Mouse (Mus musculus): ENCODE results near the gene Ascl4.

The Ascl4 gene

GRCm38 (mm10) chr10:85927676-85928445, at the start of gene Ascl4:
Gene Ascl4, plus strand, starts transcription at chr10:85927681.
- DNase-seq = no peak

- DNase-seq = no peak
Observed at GRCm38 (mm10) chr10:85879886-85880486, 47.5 kb upstream of the Ascl4 start.

- DNase-seq = peak; percentile 98
Observed at GRCm38 (mm10) chr10:85916498-85917309, 10.8 kb upstream of the Ascl4 start, which contains the start of gene Prdm4. Gene Prdm4, minus strand, starts transcription at chr10:85917142.

- DNase-seq = peak; percentile 55
Observed at GRCm38 (mm10) chr10:85928499-85929207, 1.2 kb downstream of the Ascl4 start.

GRCm38 (mm10) chr10:85929208-85929591, 1.7 kb downstream of the Ascl4 start:
- no peak for DNase-seq

GRCm38 (mm10) chr10:85929962-85930361, 2.5 kb downstream of the Ascl4 start:
- no peak for DNase-seq

GRCm38 (mm10) chr10:85936280-85936965, 8.9 kb downstream of the Ascl4 start:
- no peak for DNase-seq

- DNase-seq = no peak
Observed at GRCm38 (mm10) chr10:85948483-85949196, 21.2 kb downstream of the Ascl4 start.

GRCm38 (mm10) chr10:85951765-85952443, 24.4 kb downstream of the Ascl4 start:
- DNase-seq = no peak

- DNase-seq = no peak
Observed at GRCm38 (mm10) chr10:85953401-85953800, 25.9 kb downstream of the Ascl4 start.

GRCm38 (mm10) chr10:85954429-85954828, 26.9 kb downstream of the Ascl4 start:
- no peak for DNase-seq

GRCm38 (mm10) chr10:85956871-85957419, 29.5 kb downstream of the Ascl4 start:
- DNase-seq = no peak

GRCm38 (mm10) chr10:85957464-85957950, 30.0 kb downstream of the Ascl4 start, which contains the start of gene Rtcb:
Gene Rtcb, minus strand, starts transcription at chr10:85957823.
- DNase-seq = peak; percentile 94

- no peak for DNase-seq
Observed at GRCm38 (mm10) chr10:85962897-85963296, 35.4 kb downstream of the Ascl4 start.

- no peak for DNase-seq
Observed at GRCm38 (mm10) chr10:85964316-85964715, 36.8 kb downstream of the Ascl4 start.

GRCm38 (mm10) chr10:85966476-85966875, 39.0 kb downstream of the Ascl4 start:
- DNase-seq = no peak

- DNase-seq = no peak
Observed at GRCm38 (mm10) chr10:85967411-85968156, 40.1 kb downstream of the Ascl4 start.

- DNase-seq = peak; percentile 75
Observed at GRCm38 (mm10) chr10:85968157-85968634, 40.7 kb downstream of the Ascl4 start.

- DNase-seq = no peak
Observed at GRCm38 (mm10) chr10:85968731-85969130, 41.2 kb downstream of the Ascl4 start.
